Mouse (Mus musculus) ES-CJ7 (cell line): ENCODE results near the gene Cd36.
A peak's percentile ranks its signal among the peaks of the same experiment; 100 is the strongest.

Experiments
- DNase-seq: peaks from one replicate; pipeline ENCODE4 v3.0.0; 2011; ENCODE audit warnings: low read depth, low spot score

Cd36 gene

DNA sequence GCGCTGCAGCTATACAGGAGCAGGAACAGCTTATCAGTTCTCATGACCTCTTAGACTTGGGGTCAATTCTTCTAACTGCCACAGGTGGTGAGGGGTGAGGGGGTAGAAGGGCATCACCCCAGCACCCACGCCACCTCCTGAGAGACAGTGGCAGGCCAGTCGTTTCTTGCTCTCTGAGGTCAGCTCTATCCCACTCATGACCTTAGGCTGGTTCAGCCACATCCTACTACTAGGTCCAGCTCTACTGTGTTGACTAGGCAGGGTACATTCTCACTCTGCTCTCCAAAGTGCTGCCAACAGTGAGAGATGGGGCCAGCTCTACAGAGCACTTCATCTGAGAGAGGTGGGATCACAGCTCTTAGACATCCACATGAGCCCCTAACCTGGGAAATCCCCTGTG is 30.2 kb downstream of the Cd36 start:
- DNase-seq, result no peak

DNA sequence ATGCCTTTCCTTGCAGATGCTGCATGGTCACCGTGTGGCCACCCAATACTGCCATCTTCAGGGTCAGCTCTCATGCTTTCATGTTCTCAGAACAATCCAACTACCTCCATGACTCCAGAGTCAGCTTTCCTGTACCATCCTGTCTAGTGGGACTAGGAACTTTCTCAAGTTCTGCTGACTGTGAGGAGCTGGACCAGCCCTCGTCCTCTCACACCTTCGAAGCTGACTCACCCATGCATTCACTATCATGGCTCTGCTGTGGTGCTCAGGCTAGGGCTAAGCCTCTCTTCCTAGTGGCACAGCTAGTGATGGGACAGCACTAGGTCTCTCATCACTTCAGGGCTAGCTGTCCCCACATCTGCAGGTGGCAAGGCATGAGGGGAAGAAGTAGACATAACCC is 30.7 kb downstream of the Cd36 start:
- DNase-seq, result no peak

DNA sequence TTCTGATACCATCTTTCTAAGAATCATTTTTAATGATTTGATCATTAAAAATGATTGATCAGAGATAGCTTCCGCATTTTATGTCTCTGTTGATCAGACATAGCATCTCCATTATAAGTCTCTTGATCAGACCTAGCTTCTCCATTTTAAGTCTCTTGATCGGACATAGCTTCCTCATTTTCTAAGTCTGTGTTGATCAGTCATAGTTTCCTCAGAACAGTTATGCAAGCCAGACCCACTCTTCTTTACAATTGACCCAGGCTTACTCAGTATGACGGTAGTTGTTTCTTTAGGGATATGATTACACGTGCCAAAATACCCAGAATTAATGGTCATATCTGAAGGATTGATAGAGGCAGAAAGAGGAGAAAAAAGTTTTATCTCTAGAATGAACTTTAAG is 31.3 kb downstream of the Cd36 start:
- no peak for DNase-seq

DNA sequence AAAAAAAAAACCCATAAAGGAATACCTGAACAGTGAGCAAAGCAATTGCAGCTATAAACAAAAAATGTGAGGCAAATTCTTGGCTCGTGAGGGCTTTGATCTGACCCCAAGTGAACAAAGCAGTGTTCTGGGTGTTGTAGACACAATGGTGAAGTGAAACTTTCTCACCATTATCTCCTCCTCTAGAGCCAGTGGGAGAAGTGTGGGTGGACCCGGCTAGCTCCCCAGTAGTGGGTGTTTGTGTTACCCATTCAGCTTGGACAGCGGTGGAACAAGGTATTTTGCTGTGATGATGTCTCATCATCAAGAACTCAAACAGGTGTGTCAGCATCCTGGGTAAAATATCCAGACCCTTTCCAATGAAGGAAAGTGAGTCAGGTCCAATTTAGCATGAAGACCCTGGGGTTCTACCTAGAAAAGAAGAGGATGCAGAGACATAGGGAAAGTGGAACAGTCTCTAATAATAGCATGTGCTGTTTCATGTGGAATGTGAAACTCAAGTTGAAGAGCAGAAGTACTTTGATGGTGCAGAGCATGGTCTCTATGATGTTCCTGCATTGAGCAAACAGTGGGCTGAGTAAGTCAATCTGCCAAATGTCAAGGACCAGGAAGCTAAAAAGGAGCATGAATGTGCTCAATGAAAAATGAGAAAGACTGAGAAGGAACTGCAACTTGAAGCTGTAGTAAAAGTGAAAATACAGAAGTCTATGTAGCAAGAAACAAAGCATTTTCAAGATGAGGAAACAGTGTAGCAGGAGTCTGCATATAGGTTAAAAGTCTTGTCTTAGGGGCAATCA is 34.3 kb downstream of the Cd36 start:
- no peak for DNase-seq

DNA sequence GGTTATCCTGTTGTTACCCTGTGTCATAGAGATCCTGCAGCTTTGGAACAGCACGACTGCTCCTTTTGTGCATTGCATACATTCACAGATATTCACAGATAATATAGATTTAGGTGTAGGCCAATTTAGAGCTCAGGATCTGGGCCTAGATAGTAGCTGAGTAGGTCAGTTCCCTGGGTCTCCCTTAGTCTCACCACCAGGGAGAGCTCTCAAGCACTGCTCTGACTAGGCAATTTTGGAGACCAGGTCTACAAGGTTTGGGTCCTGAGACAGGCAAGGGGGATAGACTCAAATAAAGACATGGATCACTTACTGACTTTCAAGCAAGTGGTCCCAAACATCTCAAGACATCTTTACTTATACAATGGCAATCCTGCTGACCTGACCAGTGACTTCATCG is 38.0 kb downstream of the Cd36 start:
- peak; percentile 47 for DNase-seq

DNA sequence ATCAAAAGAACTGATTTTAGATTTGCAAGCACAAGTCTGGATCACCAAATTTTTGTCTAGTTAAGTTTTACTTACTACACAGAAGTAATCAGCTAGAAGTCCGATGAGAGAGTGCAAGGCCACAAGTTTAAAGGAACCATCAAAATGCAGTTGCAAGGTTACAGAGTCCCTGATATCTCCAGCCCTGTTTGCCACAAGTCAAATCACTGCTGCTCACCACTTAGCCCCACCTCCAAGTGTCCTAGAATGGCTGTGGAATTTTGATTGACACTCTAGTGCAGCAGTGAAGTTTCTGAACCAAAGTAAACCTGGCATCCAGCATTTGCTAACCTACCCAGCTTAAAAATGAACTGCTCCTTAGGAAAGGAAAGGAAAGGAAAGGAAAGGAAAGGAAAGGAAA is 39.0 kb downstream of the Cd36 start:
- DNase-seq, result peak; percentile 7

DNA sequence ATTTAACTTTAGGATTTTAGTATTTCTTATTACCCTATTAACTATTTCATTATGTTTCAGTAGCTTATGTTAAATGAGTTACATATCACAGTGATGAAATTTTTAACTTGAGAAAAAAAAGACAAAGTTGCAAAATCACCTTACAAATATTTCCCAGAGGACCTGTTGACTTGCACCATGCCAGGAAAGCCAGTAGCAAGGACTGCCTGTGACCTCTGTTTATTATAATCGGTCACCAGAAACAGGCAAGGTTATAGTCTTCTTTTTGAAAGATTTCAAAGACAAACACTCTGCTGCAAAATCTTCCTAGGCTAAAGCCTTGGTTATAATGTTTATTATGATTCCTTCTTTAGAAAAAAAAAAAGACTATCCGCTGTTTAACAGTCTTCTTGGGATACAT is 39.9 kb downstream of the Cd36 start:
- DNase-seq, result no peak

DNA sequence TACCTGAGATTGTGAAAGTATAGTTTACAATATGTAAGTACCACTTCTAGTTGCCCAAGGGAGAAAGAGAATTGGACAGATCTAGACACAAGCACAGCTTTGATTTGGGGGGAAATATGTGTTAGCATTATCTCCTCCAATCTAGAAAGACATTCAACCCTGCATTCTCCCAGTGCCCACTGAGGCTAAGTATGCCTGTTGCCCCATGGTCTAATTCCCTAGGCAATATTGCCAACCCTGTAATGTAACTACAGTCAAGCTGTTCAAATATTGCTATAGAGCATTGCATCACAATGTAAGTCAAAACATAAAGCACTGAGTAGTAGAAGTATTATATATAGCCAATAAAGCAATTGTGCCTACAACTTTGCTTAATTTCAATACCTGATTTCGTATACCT is 40.3 kb downstream of the Cd36 start:
- no peak for DNase-seq

DNA sequence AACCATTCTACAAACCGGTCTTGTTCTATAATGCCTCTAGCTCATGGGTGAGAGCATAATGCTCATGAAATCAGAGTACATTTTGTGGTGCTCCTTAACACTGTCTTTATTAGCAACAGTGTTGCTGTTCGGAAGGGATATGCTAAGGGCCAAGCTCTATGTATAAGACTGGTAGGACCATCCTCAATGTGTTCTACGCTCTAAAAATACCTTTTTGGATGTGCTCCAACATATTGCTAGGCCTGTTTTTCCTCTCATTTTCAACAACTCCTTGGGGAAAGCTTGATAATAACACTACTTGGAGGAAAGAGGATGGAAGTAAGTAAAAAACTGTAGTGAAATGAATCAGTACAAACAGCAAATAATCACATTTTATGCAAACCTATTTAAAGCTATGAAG is 44.7 kb downstream of the Cd36 start:
- DNase-seq, result no peak

DNA sequence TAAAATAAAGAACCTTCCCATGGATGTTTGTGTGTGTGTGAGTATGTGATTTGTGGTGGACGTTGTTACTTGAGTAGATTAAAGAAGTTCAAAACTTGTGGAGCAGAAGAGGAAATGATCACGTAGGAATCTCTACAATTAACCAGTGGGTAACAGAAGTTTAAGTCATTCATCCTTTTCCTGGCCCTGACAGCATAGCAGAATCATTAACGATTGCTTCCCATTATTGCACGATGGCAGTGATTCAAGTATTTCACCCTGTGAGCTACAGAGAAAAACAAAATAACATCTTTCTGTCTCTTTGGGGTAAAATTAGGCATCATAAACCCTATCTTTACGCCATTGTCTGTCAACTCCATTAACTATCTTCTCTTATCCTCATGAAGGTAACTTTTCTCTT is 45.3 kb downstream of the Cd36 start:
- DNase-seq, result no peak

DNA sequence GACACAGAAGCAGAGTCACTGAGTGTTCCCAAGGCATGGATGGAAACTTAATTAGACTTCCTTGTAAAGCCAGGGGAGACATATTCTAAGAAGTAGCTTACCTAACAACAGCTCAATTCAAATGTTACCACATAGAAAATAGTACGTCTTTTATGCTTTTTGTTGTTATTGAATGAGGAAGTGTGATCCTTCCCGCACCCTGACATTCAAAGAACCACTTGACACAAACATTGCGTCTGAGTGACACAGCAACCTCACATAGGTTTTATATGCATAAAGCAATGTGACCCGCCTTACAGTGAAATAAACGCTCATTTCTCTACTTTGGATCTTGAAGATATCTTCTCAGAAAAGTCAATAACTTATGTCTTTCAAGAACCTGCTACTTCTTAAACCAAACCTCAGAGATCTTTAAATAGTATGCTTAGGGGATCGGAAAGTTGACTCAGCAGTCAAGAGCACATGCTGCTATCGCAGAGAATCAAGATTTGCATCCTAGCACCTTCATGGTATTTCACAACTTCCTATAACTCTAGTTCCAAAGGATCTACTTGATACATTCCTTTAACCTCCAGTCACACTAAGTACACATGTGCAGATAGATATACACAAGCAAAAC is 46.4 kb downstream of the Cd36 start:
- no peak for DNase-seq

DNA sequence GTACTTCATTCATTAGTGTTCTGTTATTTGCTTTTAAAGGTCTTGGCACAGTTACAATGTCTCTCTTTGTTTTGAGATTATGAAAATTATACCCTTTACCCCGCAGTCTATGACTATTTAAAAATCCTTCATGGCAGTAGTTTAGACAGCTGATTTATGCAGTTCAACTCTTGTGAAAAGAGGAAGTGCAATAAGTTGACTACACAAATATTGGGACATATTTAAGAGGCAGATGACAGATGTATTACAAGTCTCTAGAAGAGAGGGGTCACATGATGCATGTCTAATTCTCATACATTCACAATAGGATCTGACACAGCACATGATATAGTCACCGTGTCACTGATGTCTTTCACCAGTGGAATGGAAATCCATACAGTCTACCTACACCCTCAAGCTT is 49.1 kb downstream of the Cd36 start:
- DNase-seq, result no peak

DNA sequence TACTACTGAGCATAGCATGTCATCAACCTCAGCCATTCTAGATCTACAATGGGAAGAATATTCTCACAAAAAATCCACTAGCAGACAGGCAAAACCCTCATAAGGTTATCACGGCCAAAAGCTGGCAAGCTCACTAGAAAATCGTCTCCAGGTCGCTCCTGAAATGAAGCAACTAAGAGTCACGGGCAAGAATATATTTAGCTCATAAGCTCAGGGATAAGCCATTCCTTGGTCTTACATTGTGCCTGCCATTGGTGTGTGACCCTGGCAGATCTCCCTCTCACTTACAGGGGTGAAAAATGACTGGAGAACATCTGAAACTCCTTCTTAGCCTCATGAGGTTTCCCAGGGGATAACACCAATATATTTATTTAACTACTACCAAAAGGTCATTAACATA is 52.2 kb downstream of the Cd36 start:
- DNase-seq, result no peak

DNA sequence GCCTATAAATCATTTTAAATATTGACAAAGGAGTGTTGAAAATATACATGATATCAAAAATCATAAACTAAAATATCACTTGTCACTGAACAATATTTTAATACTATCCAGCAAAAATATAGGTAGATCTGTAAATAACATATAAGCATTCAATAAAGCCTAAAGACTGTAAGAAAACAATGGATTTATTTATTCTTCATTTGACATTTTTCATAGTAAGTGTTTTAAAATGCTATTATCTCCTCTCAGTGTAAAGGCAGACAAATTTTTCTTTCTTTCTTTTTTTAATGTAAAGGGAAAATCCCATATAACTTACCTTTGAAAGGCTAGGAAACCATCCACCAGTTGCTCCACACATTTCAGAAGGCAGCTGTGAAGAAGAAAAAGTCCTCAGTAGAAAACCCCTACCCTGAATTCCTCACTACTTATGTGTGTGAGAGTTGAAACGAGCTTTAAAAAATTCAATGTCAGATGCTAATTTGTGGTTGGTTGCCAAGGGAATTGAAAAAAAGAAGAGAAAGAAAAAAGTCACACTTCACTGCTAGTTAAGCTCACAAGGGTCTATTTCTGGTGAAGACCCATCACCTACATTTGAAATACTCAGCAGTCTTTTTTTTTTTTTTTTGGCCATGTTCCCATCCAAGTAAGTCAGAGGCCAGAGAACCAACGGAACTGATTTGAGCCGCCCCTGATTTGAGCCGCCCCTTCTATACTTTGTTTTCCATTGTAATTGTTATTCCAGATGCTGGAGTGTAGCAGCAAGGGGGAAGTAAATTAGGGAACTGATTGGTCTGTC is 53.1 kb downstream of the Cd36 start:
- DNase-seq, result no peak

DNA sequence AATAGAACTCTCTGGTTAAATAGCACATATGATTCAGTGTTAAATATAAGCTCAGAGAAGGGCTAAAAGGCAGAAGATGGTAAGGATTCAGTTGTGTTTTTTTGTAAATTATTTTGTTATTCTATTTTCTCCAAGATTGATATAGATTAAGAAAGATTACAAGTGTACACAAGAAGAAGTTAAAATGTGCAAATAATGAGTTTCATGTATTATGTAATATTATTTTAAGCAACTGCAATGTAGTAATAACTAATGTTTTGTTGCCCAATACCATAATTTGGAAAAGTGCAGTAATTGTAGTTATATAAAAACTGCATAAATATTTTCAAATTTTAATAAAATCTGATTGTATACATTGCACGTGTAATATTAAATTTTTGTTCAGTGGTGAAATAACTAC is 54.8 kb downstream of the Cd36 start:
- no peak for DNase-seq

DNA sequence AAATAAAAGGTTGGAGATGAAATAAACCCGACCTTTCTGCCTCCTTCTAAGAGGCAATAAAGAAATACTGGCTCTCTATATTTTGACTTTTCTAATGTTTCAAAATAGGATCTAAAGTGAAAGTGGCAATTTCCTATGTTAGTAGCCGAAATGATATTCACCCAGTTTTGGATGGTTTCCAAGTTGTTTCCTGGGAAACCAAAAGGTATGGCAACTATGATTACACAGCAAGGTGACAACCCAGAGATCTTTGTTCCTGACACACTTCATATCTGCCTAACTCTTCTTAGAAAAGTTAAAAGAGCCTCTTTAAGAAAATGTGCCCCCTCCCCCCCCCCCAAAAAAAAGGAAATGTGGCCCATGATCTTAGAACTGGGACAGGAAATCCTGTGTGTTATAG is 58.1 kb downstream of the Cd36 start:
- DNase-seq, result no peak

DNA sequence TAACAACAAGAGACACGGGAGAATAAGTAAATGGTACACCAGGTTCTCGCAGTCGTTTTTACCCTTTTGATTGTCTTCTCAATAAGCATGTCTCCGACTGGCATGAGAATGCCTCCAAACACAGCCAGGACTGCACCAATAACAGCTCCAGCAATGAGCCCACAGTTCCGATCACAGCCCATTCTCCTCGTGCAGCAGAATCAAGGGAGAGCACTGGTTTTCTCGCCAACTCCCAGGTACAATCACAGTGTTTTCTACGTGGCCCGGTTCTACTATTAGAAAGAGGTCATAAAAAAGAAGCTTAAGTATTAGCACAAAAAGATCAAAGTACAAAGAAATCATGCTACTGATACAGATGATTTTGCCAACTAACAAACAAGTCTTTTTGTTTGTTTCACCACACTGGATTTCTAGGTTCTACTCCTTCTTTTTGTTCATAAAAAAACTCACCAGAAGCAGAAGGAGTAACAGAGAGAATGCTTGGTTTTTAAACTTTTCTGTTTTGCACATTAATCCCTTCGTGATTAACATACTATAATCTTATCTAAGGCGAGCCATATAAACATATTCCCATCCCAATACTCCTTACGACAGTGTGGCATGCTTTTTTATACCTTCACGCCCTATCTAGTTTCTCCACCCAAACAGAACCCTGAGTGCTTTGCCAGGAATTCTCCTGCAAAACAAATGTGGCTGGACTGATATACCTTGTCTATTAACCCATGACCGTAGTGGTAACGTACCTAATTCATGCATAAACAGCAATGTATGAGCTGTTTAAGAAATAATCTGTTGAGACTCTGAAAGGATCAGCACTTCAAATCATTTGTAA is 59.7 kb downstream of the Cd36 start:
- no peak for DNase-seq

DNA sequence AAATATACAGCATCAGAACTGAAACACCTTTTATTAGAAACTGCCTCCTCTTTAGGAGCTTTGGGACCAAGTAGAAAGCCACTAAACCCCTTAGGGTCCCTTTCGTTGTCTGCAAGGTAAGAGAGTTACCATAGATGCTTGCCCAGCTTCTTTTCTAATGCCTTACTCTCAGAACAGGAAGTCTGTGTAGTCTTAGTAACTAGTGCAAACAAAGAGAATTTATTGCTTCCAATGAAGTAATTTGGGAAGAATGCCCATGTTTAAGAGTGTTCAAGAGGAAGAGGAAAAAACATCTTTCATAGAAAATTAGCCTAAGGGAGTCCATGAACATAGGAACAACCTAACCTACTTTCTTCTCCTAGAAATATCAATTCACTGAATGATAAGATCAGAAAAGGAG is 67.2 kb downstream of the Cd36 start:
- no peak for DNase-seq

DNA sequence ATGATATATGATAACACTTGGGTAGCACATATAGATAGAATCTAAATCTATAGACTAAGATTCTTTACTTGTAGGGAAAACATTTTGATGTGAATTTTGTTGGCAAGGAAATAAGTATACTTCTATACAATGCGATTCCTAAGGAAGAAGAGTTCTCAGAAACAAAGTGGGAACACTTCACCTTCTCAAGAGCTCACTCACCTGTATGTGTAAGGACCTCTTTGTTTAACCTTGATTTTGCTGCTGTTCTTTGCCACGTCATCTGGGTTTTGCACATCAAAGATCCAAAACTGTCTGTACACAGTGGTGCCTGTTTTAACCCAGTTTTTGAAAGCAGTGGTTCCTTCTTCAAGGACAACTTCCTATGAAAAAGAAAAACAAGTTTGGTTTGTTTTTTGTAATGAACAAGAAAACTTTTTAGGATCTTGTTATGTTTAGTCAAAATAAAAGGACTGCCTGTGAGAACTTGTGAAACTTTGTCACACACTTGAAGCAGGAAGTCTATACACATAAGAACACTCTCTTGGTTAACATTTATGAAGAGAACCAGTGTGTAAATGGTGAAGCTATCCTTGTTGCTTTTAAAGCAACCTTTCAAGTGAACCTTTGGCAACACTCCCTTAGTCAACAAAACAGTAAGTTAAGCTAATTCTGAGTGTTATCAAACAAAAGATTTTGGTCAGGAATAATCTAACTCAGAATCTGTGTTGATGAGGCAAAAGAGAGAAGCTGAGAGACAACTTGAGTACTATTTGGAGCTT is 68.2 kb downstream of the Cd36 start:
- no peak for DNase-seq

DNA sequence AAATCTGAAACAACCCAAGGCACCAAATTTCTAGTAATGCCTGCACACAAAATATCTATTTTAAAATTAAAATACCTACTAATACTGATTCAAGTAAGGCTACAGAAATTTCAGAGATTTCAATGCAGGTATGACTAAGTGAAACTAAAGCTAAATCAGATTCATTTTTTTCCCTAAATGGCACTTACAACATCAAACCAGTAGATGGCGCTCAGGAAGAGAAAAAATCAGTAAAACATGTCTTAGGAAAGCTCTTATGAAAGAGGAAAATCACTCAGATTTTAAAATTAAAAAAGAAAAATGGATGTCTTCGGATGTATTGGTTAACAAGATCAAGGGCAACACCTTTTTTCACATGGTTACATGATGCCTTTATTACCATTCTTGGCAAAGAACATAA is 72.4 kb downstream of the Cd36 start:
- peak; percentile 33 for DNase-seq

DNA sequence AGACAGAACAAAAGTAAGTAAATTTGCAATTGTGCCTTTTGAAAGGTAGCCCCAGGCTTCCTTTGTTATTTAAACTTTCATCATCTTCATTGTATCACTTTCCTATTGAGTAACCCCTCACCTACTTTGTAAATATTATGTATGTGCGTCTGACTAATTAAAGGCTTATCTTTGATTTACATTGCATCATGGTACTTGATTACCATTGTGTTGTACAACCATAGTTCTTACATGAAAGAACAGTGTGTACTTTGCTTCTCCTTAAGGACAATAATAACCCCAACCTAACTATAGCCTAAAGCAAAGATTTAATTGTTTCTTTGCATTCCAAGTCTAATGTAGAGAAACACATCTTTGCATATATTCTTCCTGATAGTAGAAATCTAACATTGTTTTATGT is 78.3 kb downstream of the Cd36 start:
- no peak for DNase-seq
